Mouse (Mus musculus) hindlimb bud, embryonic 11.5 days (tissue): ENCODE results near the gene B3gnt2.

Source experiments
- DNase-seq: peaks from one replicate; pipeline ENCODE4 v3.0.0-alpha.2; 2012; ENCODE audit warnings: low read depth, low spot score; ENCODE audit errors: extremely low spot score

Gene B3gnt2

DNA sequence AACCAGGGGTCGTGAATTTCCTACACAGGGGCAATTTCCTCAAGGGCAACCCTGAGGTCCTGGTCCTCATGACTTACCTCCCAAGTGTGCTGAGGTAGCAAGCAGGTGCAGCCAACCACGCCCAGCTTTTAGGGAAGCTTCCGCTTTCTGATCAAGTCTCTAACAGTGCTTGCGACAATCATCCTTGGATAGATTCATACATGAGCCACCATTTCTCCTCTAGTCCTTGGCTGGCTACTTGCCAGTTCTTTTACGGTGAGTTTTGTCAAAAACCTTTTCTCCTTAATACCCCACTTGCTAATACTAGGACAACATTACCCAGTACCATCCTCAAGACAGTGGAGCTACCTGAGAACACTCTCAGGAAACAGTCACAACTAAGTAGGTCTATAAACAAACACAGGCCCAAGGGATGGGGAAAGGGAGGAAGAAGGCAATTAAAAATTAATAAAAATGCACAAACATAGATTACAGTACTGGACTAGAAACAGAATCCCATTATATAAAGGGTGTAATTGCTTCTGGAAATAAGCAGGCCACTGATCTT, 12.0 kb downstream of the B3gnt2 start:
- no peak for DNase-seq

GRCm38 (mm10) chr11:22847732-22848648, 12.8 kb downstream of the B3gnt2 start:
- no peak for DNase-seq

- no peak for DNase-seq
Observed at GRCm38 (mm10) chr11:22846960-22847731, 13.6 kb downstream of the B3gnt2 start.

- DNase-seq, result no peak
Observed at GRCm38 (mm10) chr11:22846093-22846835, 14.5 kb downstream of the B3gnt2 start.

DNA sequence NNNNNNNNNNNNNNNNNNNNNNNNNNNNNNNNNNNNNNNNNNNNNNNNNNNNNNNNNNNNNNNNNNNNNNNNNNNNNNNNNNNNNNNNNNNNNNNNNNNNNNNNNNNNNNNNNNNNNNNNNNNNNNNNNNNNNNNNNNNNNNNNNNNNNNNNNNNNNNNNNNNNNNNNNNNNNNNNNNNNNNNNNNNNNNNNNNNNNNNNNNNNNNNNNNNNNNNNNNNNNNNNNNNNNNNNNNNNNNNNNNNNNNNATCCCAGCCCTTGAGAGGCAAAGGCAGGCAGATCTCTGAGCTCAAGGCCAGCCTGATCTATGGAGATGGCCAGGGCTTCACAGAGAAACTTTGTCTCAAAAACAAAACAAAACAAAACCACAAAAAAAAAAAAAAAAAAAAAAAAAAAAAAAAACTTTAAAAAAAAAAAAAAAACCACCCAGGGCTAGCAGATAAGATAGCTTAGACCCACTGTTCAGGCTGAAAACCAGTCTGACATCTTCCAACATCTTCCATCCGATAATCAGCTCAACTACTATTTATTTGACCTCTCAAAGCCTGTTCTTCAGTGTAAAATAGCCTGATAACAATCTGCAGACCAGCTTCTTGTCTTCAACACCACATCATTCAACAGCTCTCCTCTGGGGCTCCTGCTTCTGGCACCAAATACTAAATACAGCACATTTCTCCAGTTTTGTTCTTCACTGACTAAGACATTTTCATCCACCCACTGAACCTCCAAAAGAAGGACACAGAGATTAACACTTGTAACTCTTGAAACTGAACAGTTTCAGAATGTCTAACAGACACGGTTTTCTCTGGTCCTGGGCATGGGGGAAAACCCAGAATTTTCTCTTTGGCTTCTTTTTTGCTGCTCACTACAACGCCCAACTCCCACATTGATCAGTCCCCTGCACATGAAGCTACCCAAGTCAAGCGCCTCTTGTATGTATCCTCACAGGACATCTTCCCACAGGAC, 15.7 kb downstream of the B3gnt2 start:
- DNase-seq, result no peak

DNA sequence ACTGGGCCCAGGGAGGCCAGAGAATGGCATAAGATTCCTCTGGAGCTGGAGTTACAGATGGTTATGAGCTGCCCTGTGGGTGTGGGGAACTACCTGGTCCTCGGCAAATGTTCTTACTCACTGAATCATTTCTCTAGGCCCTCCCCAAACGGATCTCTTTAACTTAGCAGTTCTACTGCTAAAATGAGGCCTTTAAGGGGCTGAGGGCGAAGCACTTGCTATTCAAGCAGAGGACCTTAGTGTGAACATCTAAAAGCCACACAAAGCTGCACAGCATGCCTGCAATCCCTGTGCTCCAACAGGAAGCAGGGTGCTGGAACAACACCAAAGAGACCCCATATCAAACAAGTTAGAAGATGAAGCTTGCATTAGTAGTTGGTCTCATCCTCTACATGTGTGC, 21.3 kb downstream of the B3gnt2 start:
- DNase-seq, result no peak

DNA sequence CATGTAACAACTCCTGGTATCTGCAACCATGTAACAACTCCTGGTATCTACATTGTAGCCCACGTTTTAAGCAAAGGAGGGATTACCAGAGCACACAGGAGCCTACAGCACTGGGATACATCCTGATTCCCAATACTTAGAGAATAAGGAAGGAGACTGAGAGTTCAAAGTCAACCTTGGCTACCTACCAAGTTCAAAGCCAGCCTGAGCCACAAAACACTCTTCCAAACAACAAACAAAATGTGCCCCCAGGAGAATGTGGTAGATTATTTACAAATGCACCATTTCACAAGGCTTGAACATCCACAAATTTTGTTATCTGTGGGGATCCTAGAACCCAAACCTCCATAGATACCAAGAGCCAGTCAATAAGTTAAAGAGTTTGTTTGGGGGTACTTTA, 22.4 kb downstream of the B3gnt2 start:
- DNase-seq, result no peak

DNA sequence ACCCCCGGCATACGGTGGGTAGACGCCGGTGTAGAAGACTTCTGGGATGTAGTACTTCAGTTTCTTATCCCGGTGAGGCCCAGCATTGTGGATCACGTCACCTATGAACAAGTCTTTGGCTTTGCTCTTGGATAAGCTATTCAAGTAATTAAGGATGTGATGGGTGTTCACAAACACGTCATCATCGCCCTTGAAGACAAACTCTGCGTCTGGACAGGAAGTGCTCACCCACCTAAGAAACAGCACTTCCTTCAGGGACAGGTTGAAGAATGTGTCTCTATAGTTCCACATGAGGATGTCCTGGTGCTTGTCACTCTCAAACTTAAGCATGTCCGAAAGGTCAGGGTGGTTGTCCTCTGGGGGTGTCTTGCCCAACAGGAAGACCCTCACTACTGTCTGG, 24.5 kb downstream of the B3gnt2 start:
- DNase-seq, result no peak

DNA sequence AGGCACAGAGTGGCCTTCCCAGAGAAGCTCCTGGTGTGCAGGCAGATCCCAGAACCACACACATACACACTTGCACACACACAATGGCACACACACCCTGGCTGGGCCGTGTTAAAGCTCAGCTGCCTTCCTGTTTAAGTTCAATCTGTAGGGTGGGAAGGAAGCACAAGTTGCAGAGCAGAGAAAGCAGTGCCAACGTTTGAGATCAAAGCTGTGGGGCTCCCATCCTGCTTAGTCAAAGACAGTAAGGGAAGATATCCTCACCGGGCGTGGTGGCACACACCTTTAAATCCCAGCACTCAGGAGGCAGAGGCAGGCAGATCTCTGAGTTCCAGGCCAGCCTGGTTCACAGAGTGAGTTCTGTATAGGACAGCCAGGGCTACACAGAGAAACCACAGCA, 28.2 kb downstream of the B3gnt2 start:
- no peak for DNase-seq

DNA sequence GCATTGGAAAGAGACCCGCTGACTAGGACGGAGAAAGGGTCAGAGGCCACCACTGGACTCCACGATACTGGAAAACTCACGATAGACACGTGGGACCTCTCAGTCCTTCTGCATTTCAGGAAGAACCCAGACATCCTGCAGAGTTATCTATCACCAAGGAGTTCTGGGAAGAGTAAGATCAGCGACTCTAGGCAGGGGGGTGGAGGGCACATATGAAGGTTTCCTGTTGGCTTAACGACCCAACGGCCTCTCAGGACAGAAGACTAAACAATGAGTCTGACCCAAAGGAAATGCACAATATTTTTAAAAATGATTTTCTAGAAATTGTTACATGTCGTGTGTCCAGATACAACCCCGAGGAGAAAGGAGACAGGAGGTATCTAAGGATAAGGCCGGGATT, 28.8 kb downstream of the B3gnt2 start:
- no peak for DNase-seq

- no peak for DNase-seq
Observed at GRCm38 (mm10) chr11:22830684-22831083, 30.1 kb downstream of the B3gnt2 start.

DNA sequence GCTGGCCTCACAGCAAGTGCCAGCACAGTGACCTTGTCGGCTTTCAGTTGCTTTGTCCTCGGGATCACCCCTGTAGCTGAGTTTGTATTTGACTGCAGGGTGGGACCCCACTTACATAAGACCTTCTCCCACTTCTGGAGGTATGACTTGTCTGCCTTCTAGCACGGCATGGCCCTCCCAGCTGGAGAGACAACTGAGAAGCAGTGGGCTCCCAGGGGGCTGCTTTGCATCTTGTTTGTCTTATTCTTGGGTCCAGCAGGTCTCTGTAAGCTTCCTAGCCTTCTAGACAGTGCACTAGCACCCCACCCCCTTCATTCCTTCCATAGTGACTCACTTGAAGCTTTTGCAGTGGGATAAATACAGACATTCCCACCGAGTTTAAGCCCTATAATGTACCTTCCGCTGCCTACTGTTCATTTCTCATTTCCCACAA, 30.6 kb downstream of the B3gnt2 start:
- no peak for DNase-seq

DNA sequence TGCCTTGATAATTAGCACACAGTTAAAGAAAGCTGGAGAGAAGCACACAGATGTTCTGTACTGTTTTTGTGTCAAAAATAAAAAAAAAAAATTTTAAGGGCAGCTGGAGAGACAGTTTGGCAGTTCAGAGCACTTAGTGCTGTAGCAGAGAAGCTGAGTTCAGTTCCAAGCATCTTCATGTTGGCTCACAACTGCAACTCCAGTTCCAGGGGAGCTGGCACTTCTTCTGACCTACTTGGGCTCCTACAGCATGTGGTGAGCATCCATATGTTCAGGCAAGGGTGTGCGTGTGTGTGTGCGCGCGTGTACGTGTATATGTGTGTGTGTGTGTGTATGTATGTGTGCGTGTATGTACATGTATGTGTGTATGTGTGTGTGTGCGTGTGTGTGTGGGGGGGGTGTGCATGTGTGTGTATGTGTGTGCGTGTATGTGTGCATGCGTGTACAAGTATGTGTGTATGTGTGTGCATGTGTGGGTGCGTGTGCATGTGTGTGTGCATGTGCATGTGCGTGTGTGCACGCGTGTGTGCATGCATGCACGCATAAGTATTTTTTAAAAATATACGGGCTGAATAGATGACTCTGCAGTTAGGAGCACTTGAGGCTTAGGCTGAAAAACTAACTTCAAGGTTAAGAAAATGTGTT, 31.7 kb downstream of the B3gnt2 start:
- no peak for DNase-seq

DNA sequence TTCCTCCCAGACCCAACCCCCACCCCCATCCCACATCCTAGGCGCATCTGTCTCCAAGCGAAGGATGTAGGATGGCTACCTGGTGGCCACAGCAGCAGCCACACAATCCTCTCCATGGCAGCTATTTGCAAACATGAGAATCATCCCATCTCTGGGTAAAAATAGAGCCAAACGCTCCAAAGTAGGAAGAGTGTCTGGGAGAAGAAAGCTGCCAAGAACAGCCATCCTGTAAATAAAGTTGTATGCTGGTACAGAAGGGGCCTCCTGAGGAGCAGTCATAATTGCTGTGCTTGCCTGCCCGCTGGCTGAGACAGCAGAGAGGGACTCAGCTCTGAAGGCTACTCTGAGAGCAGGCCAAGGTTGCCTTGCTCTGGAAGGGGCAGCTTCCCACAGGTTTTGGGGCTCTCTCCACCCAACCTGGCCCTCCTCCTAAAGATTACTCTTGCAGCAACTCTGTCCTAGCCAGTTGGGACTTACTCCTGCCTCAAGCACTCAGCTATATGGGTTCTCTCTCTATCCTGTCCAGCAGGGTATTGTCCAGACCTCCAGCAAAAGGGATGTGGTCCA, 33.2 kb downstream of the B3gnt2 start:
- DNase-seq, result no peak

- no peak for DNase-seq
Observed at GRCm38 (mm10) chr11:22826665-22827064, 34.1 kb downstream of the B3gnt2 start.

GRCm38 (mm10) chr11:22826051-22826450, 34.7 kb downstream of the B3gnt2 start:
- DNase-seq, result no peak

- DNase-seq, result no peak
Observed at GRCm38 (mm10) chr11:22825548-22825947, 35.2 kb downstream of the B3gnt2 start.

DNA sequence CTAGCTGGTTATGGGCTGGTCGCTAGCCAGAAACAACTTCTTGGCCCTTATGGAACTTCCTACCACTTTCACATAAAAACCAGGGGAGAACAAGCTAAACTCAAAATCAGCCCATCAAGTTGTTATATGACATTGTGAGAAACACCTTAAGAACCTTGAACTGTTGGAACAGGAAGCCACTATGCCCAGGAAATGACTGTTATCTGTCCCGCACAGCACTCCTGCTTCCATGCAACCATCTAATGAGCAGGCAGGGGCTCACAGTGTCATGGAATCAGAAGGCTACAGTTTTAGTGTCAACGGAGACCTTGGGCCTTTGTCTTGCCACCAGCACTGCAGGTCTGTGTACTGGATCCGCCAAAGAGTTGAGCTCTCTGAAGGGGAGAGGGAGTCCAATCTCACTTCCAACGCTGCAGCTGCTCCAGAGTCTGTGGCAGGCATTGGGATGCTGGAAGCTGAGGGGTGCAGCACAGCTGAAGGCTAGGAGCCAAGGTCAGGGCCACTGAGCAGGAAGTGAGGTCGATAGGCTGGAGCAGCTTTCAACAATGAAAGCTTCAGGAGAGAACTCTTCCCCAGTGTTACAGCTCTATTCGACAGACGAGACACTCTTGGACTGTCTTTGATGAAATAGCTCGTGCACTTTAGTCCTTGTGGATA, 36.6 kb downstream of the B3gnt2 start:
- no peak for DNase-seq

DNA sequence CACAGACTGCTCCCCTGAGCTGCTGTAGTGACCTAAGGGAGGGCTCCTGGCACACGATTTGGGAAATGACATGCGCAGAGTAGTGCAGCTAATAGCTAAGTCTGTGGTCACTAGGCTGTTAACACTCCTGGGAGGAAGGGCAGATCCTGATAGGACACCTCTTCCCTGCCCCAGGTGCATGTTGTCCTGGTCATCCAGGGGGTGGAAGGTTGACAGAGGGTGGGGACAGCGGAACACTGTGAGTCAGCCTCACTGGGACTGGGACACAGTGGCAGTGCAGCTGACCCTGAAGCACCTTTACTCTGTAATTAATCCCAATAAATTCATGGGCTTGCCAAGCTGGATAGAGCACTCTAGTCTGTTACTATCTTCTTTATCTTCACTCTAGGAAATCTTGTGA, 39.5 kb downstream of the B3gnt2 start:
- DNase-seq, result no peak
